Mouse (Mus musculus) liver, adult 2 months (tissue): ENCODE measurements at regions not wholly inside any gene's neighbourhood (a gene's known extent, or its start where the extent isn't known, plus 50 kb on each side); places are given as distances from the start of the nearest gene placed in this dataset.

ENCODE experiments used
- CTCF ChIP-seq: fragments of 200-500 bp; IDR thresholded peaks from 2 replicates; pipeline ENCODE4 v1.5.1; 2011; ENCODE audit warnings: low read depth, low read length, control low read depth
- POLR2A ChIP-seq: fragments of 200-500 bp; IDR thresholded peaks from 2 replicates; pipeline ENCODE4 v1.6.1; 2011; ENCODE audit warnings: low read length, control low read depth; ENCODE audit not compliant: insufficient read depth; ENCODE audit errors: extremely low read depth

DNA sequence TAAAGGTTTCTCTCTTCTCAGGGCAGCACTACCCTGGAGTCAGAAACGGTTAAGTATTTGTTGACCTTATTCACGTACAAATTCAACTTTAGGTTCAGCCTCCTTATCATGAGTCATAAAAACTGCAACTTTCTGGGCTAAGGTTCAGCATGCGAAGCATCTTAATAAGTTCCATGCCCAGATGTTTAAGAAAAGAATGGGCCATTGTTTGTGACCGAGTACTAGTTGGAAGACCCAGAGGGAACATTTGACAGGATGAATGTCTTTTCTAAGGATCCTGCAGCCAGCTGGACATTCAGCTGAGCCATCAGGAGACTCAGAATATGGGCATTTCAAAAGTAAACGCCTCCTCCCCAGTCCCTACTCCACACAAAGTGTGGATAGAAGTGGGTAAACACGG is 183.5 kb upstream of the Lrig3 start:
- TF ChIP-seq POLR2A (no peak), CTCF (no peak)
